ENCODE assay signal across 7 mouse cellular contexts in genomic region chr19:48203928-48204470, GRCm38 (mm10). TPM values are rescaled to one million over a fixed set of nuclear protein-coding genes. Genes with fewer than 3 reads are reported as not detected.
DNase-seq lines count a peak whose midpoint lies in the region; ATAC-seq and TF ChIP-seq lines count a peak whose summit lies in the region.

No protein-coding gene starts in this region.

- TF ChIP-seq POLR2A in brain, embryonic 14.5 days (IDR thresholded peaks at IDR 0.05; ENCODE audit: borderline replicate concordance, extremely low read depth, insufficient read depth, insufficient read length, poor library complexity, severe bottlenecking), result no peak

- peak overlapping the region; percentile 96 for H3K4me2 ChIP-seq in midbrain, embryonic 14.5 days (ENCODE audit: low read length)

- H3K9ac ChIP-seq in midbrain, embryonic 14.5 days (replicated peaks; ENCODE audit: low read length), result no peak overlapping the region

- H3K36me3 ChIP-seq in midbrain, embryonic 14.5 days (ENCODE audit: control insufficient read depth, insufficient read depth, low read length), result no peaks in the 10 kb centered on the region

- no peak overlapping the region for H3K27ac ChIP-seq in midbrain, embryonic 14.5 days (replicated peaks; ENCODE audit: low read depth, low read length)

- TF ChIP-seq CTCF in brain, embryonic 14.5 days (IDR thresholded peaks at IDR 0.05; ENCODE audit: borderline replicate concordance, extremely low read depth, insufficient read depth, insufficient read length), result peak; percentile 97

- no peak for ATAC-seq in midbrain, embryonic 14.5 days (ENCODE audit: low FRiP score, low TSS enrichment)

- H3K9me3 ChIP-seq in midbrain, embryonic 14.5 days (ENCODE audit: control insufficient read depth, low read length), result no peaks in the 10 kb centered on the region

- peak overlapping the region; percentile 64 for H3K4me3 ChIP-seq in midbrain, embryonic 14.5 days (replicated peaks; ENCODE audit: low read depth, low read length)

- peak; percentile 72 for DNase-seq in ES-CJ7 (ENCODE audit: low read depth, low spot score)
- peak; percentile 89 for DNase-seq in brain, embryonic 14.5 days (ENCODE audit: low read depth)
- DNase-seq in forelimb bud, embryonic 11.5 days (ENCODE audit: low read depth, low spot score), result peak; percentile 77
- peak; percentile 35 for DNase-seq in hindlimb bud, embryonic 11.5 days (ENCODE audit: extremely low spot score, low read depth, low spot score)
- peak; percentile 45 to 68 for DNase-seq in left cerebral cortex, adult 8-10 months (ENCODE audit: low spot score in 2 of 2)
- DNase-seq in midbrain, embryonic 14.5 days, result peak; percentile 92
- DNase-seq in telencephalon, adult 2 months (ENCODE audit: low read depth, low spot score), result peak; percentile 54

- H3K27me3 ChIP-seq in midbrain, embryonic 14.5 days (ENCODE audit: control insufficient read depth, insufficient read depth, low read length), result peaks cover 3% of the 10 kb centered on the region; the same call in 1 of the 2 replicates

- WGBS in midbrain, embryonic 14.5 days, result 1% methylated on average over 22 of the region's 22 CpGs

- peaks cover 9% of the 10 kb centered on the region for H3K4me1 ChIP-seq in midbrain, embryonic 14.5 days (ENCODE audit: control insufficient read depth, insufficient read depth, low read length)

RNA-seq across cellular contexts. Expression of gene Sorcs3, which starts 1.8 kb away (rescaled TPM):
- 9.9 and 14.6 TPM in 2 replicates for polyA plus RNA-seq in brain, embryonic 14.5 days (2012; rRNA removed)
- 10 to 100 TPM; 35.3 to 41.6 (median 38.0) TPM for total RNA-seq in left cerebral cortex, adult 8-10 months (2022)
- polyA plus RNA-seq in midbrain, embryonic 14.5 days (2014; fragmentation: Nextera tagmentation; extraction: Ambion mirVana), result 13.6 and 15.2 TPM in 2 replicates

Comparison
In these comparisons a context has a peak if more than half of its experiments do, and no peak if none do; other contexts are left out.
1. DNase-seq: peak in every context shown above with its lines; median percentile 92 in midbrain, embryonic 14.5 days; 89 in brain, embryonic 14.5 days; 77 in forelimb bud, embryonic 11.5 days; 72 in ES-CJ7; 56 in left cerebral cortex, adult 8-10 months; 54 in telencephalon, adult 2 months; 35 in hindlimb bud, embryonic 11.5 days.